Mouse (Mus musculus) liver, adult 2 months (tissue): ENCODE measurements around the gene Tfdp1. TPM values are rescaled to one million over a fixed set of nuclear protein-coding genes. Genes with fewer than 3 reads are reported as not detected.
A peak's percentile ranks its signal among the peaks of the same experiment; 100 is the strongest.

ENCODE experiments used
- DNase-seq: peaks from one replicate; pipeline ENCODE4 v3.0.0-alpha.2; 2011; ENCODE audit warnings: low read depth, low spot score; ENCODE audit errors: extremely low read depth
- H3K27ac ChIP-seq: fragments of 200-500 bp; replicated peaks from 2 replicates; pipeline ENCODE4 v1.5.1; 2012; ENCODE audit warnings: low read depth, mild to moderate bottlenecking, control low read depth, inconsistent platforms, low read length; ENCODE audit not compliant: insufficient read depth
- H3K27me3 ChIP-seq: fragments of 200-500 bp; 2 replicates; pipeline ENCODE4 v1.6.1; 2012; ENCODE audit warnings: mild to moderate bottlenecking, moderate library complexity, low read length, inconsistent platforms; ENCODE audit not compliant: control insufficient read depth, insufficient read depth
- H3K36me3 ChIP-seq: fragments of 200-500 bp; 2 replicates; pipeline ENCODE4 v1.6.1; 2012; ENCODE audit warnings: low read length, inconsistent platforms; ENCODE audit not compliant: control insufficient read depth, insufficient read depth
- H3K4me1 ChIP-seq: fragments of 200-500 bp; 2 replicates; pipeline ENCODE4 v1.6.1; 2011; ENCODE audit warnings: low read length; ENCODE audit not compliant: control insufficient read depth, insufficient read depth
- H3K4me3 ChIP-seq: fragments of 200-500 bp; 2 replicates; pipeline ENCODE4 v1.5.1; 2011; ENCODE audit warnings: low read depth, mild to moderate bottlenecking, control low read depth, low read length, moderate library complexity; ENCODE audit not compliant: insufficient read depth
- H3K79me2 ChIP-seq: fragments of 200-500 bp; 2 replicates; pipeline ENCODE4 v1.6.1; 2012; ENCODE audit warnings: inconsistent platforms, mild to moderate bottlenecking, low read length, moderate library complexity; ENCODE audit not compliant: control insufficient read depth, insufficient read depth
- H3K9ac ChIP-seq: fragments of 200-500 bp; 2 replicates; pipeline ENCODE4 v1.6.1; 2012; ENCODE audit warnings: low read depth, mild to moderate bottlenecking, control low read depth, inconsistent platforms, low read length
- CTCF ChIP-seq: fragments of 200-500 bp; IDR thresholded peaks from 2 replicates; pipeline ENCODE4 v1.5.1; 2011; ENCODE audit warnings: low read depth, low read length, control low read depth
- POLR2A ChIP-seq: fragments of 200-500 bp; IDR thresholded peaks from 2 replicates; pipeline ENCODE4 v1.6.1; 2011; ENCODE audit warnings: low read length, control low read depth; ENCODE audit not compliant: insufficient read depth; ENCODE audit errors: extremely low read depth
- WGBS: fragments of 180-500 bp; shearing (Covaris S2); methylation state at CpG from one replicate; pipeline ENCODE4 v1.1.7; 2018; 5-methylcytosine and 5-hydroxymethylcytosine counted together
- polyA plus RNA-seq: library from polyadenylated mRNA; depleted of rRNA; stranded (reverse); fragments of >200 nt; gene quantifications from 2 replicates; pipeline ENCODE4 v1.2.3, GENCODE M21; 2012
- total RNA-seq: library from RNA; depleted of rRNA; stranded (reverse); fragments of >200 nt; gene quantifications from 2 replicates; pipeline ENCODE4 v1.2.3, GENCODE M21; 2014

Tfdp1 gene
- total and polyA plus RNA-seq, 2 experiments = 12.9 to 13.2 TPM

GRCm38 (mm10) chr8:13411597-13411996 is 73.0 kb downstream of the Tfdp1 start:
- no peak overlapping the region for H3K27ac ChIP-seq
- peak; percentile 36 for DNase-seq
- H3K36me3 ChIP-seq = no peaks in the 10 kb centered on the region
- H3K4me3 ChIP-seq = no peak overlapping the region
- TF ChIP-seq CTCF = peak; percentile 85
- TF ChIP-seq POLR2A = no peak
- 22% methylated on average over 6 of the region's 6 CpGs for WGBS
- no peak overlapping the region for H3K9ac ChIP-seq
- H3K4me1 ChIP-seq = no peaks in the 10 kb centered on the region
- H3K79me2 ChIP-seq = no peaks in the 10 kb centered on the region
- no peaks in the 10 kb centered on the region for H3K27me3 ChIP-seq

DNA sequence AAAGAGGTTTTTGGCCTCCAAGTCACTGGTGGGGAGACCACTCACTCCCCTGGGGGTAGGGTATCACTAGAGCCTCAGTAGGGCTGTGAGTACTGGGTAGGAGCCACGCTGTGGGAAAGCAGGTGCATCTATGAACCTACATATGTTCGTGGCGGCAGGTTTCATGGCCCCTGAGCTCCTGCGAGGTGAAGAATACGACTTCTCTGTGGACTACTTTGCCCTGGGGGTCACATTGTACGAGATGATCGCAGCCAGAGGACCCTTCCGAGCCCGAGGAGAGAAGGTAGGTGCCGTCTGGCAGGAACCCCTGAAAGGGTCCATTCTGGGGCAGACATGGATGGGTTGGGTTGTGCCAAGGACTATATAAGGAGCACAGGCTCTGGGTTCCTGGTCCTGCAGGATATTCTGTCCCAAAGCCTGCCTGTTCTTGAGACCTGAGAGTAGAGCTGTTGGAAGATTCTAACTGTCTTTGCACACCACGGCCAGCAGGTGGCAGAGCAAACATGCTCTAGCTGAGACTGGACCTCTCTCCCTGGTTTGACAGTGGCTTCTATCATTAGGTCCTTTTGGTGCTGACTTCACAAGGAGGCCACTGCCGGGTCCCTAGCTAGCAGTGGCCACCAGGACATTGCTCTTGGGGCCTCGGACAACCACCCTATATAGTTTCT is 74.5 kb downstream of the Tfdp1 start:
- Histone ChIP-seq H3K36me3 (no peaks in the 10 kb centered on the region), H3K79me2 (no peaks in the 10 kb centered on the region), H3K27me3 (no peaks in the 10 kb centered on the region), H3K27ac (no peak overlapping the region), H3K4me1 (no peaks in the 10 kb centered on the region), H3K4me3 (no peak overlapping the region), H3K9ac (no peak overlapping the region)
- 61% methylated on average over 13 of the region's 13 CpGs for WGBS
- TF ChIP-seq CTCF (peak; percentile 90), POLR2A (no peak)
- DNase-seq = peak; percentile 36

- Histone ChIP-seq H3K79me2 (no peaks in the 10 kb centered on the region), H3K4me3 (no peak overlapping the region), H3K27ac (no peak overlapping the region), H3K36me3 (no peaks in the 10 kb centered on the region), H3K27me3 (no peaks in the 10 kb centered on the region), H3K4me1 (no peaks in the 10 kb centered on the region), H3K9ac (no peak overlapping the region)
- no peak for DNase-seq
- 47% methylated on average over 12 of the region's 12 CpGs for WGBS
- TF ChIP-seq CTCF (no peak), POLR2A (no peak)
Measured at GRCm38 (mm10) chr8:13413823-13414390, 75.4 kb downstream of the Tfdp1 start.

GRCm38 (mm10) chr8:13415879-13416278 is 77.3 kb downstream of the Tfdp1 start:
- Histone ChIP-seq H3K27me3 (no peaks in the 10 kb centered on the region), H3K36me3 (no peaks in the 10 kb centered on the region), H3K4me1 (peaks cover 4% of the 10 kb centered on the region; the same call in 1 of the 2 replicates), H3K9ac (no peak overlapping the region), H3K79me2 (no peaks in the 10 kb centered on the region), H3K4me3 (no peak overlapping the region), H3K27ac (no peak overlapping the region)
- no peak for DNase-seq
- TF ChIP-seq POLR2A (no peak), CTCF (no peak)
- 78% methylated on average over 10 of the region's 10 CpGs for WGBS

DNA sequence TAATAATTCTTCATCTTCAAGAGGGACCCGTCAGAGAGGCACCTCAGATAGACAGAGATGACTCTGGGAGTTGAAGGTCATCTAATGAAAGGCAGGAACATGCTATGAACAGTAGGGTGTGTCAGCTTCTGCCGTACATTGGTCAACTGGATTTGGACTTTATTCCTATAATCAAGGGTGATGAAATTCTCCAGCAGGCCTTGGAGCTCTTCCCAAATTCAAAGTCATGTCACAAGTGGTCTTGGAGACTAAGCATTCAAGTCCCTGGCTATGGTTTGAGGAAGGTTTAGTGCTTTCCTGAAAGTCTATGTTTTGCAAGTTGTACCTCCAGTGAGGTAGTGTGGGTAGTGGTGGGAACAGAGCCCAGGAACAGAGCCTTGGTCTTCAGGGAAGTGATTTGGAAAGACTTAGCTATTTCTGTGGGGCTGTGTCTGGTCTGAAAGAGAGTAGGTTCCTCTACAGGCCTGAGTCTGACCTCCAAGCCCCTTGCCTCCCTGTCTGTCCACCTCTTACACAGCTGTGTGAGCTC is 80.6 kb downstream of the Tfdp1 start:
- TF ChIP-seq CTCF = no peak
- TF ChIP-seq POLR2A = no peak
- no peak overlapping the region for H3K27ac ChIP-seq
- DNase-seq = peak; percentile 68
- 19% methylated on average over 2 of the region's 2 CpGs for WGBS
- H3K27me3 ChIP-seq = no peaks in the 10 kb centered on the region
- no peak overlapping the region for H3K4me3 ChIP-seq
- H3K4me1 ChIP-seq = peaks cover 4% of the 10 kb centered on the region; the same call in 1 of the 2 replicates
- no peaks in the 10 kb centered on the region for H3K79me2 ChIP-seq
- no peaks in the 10 kb centered on the region for H3K36me3 ChIP-seq
- H3K9ac ChIP-seq = no peak overlapping the region

GRCm38 (mm10) chr8:13420970-13421369 is 82.4 kb downstream of the Tfdp1 start:
- H3K4me3 ChIP-seq = no peak overlapping the region
- DNase-seq = no peak
- H3K9ac ChIP-seq = no peak overlapping the region
- H3K36me3 ChIP-seq = no peaks in the 10 kb centered on the region
- no peak overlapping the region for H3K27ac ChIP-seq
- H3K27me3 ChIP-seq = no peaks in the 10 kb centered on the region
- 91% methylated on average over 6 of the region's 6 CpGs for WGBS
- no peak for TF ChIP-seq POLR2A
- TF ChIP-seq CTCF = no peak
- peaks cover 4% of the 10 kb centered on the region; the same call in 1 of the 2 replicates for H3K4me1 ChIP-seq
- H3K79me2 ChIP-seq = no peaks in the 10 kb centered on the region
